ENCODE assay signal across 25 mouse cellular contexts in genomic region chr15:97465366-97465765, GRCm38 (mm10).
DNase-seq lines count a peak whose midpoint lies in the region; ATAC-seq and TF ChIP-seq lines count a peak whose summit lies in the region.
"Had no signal": no experiment of that assay in that cellular context is flagged by ENCODE, and none has a peak within 500 bp of the region (broad histone marks: within the 10 kb centered on the region; RNA-seq: fewer than 3 reads in every experiment).

No protein-coding gene starts in this region.

- no peak overlapping the region for H3K9ac ChIP-seq in stomach, embryonic 15.5 days
- no peak overlapping the region for H3K9ac ChIP-seq in stomach, postnatal 0 days (ENCODE audit: low read length)
- H3K9ac ChIP-seq: embryonic facial prominence, embryonic 13.5 days; forebrain, embryonic 15.5 days; heart, embryonic 15.5 days; hindbrain, embryonic 14.5 days; liver, embryonic 15.5 days; lung, embryonic 15.5 days; midbrain, embryonic 13.5 days had no signal

- no peak for TF ChIP-seq POLR2A in bone marrow, adult 2 months (IDR thresholded peaks at IDR 0.05; ENCODE audit: borderline replicate concordance, control insufficient read depth, low read depth, low read length)

- WGBS in stomach, embryonic 15.5 days, result 79% methylated on average over 8 of the region's 8 CpGs
- 84% methylated on average over 8 of the region's 8 CpGs for WGBS in stomach, postnatal 0 days
- WGBS in bone marrow, adult 2 months, result 40% methylated on average over 8 of the region's 8 CpGs

- no peaks in the 10 kb centered on the region for H3K27me3 ChIP-seq in stomach, embryonic 15.5 days (replicated peaks)
- H3K27me3 ChIP-seq in stomach, postnatal 0 days (ENCODE audit: control insufficient read depth, insufficient read depth, low read length), result no peaks in the 10 kb centered on the region
- H3K27me3 ChIP-seq: embryonic facial prominence, embryonic 13.5 days; forebrain, embryonic 15.5 days; heart, embryonic 15.5 days; liver, embryonic 15.5 days; lung, embryonic 15.5 days; megakaryocyte, embryonic 14.5 days; midbrain, embryonic 13.5 days had no signal

- no peak for TF ChIP-seq CTCF in stomach, postnatal 0 days (IDR thresholded peaks at IDR 0.05; ENCODE audit: low read depth)
- no peak for TF ChIP-seq CTCF in bone marrow, adult 2 months (IDR thresholded peaks at IDR 0.05; ENCODE audit: control insufficient read depth, insufficient read depth, low read length)

- no peak for TF ChIP-seq EP300 in stomach, postnatal 0 days (optimal IDR thresholded peaks at IDR 0.05)

- no peak overlapping the region for H3K4me3 ChIP-seq in stomach, embryonic 15.5 days (replicated peaks)
- no peak overlapping the region for H3K4me3 ChIP-seq in stomach, postnatal 0 days (ENCODE audit: low read depth, low read length)
- no peak overlapping the region for H3K4me3 ChIP-seq in bone marrow, adult 2 months (replicated peaks; ENCODE audit: control insufficient read depth, low read depth, low read length)
- H3K4me3 ChIP-seq: embryonic facial prominence, embryonic 13.5 days; forebrain, embryonic 10.5 days; forebrain, embryonic 15.5 days; gastrocnemius, adult 2 months; heart, embryonic 10.5 days; heart, embryonic 15.5 days; liver, embryonic 15.5 days; lung, embryonic 15.5 days; megakaryocyte, embryonic 14.5 days; midbrain, embryonic 13.5 days had no signal

- no peaks in the 10 kb centered on the region for H3K9me3 ChIP-seq in stomach, embryonic 15.5 days
- no peaks in the 10 kb centered on the region for H3K9me3 ChIP-seq in stomach, postnatal 0 days (ENCODE audit: control insufficient read depth, low read length)
- H3K9me3 ChIP-seq: embryonic facial prominence, embryonic 13.5 days; forebrain, embryonic 10.5 days; forebrain, embryonic 15.5 days; heart, embryonic 10.5 days; heart, embryonic 15.5 days; liver, embryonic 15.5 days; lung, embryonic 15.5 days; megakaryocyte, embryonic 14.5 days; midbrain, embryonic 13.5 days had no signal

- H3K27ac ChIP-seq in stomach, embryonic 15.5 days, result no peak overlapping the region
- no peak overlapping the region for H3K27ac ChIP-seq in stomach, postnatal 0 days (replicated peaks)
- H3K27ac ChIP-seq in bone marrow, adult 2 months (ENCODE audit: control insufficient read depth, insufficient read depth, low read depth, low read length, poor library complexity), result peak overlapping the region; percentile 37
- H3K27ac ChIP-seq: embryonic facial prominence, embryonic 13.5 days; forebrain, embryonic 10.5 days; forebrain, embryonic 15.5 days; gastrocnemius, adult 2 months; heart, embryonic 10.5 days; heart, embryonic 15.5 days; hindbrain, embryonic 14.5 days; liver, embryonic 15.5 days; lung, embryonic 15.5 days; midbrain, embryonic 13.5 days had no signal

- DNase-seq in heart, postnatal 4 days, result peak; percentile 3
- no peak for DNase-seq in heart, adult 9 months (ENCODE audit: low spot score in 2 of 2)
- no peak for DNase-seq in stomach, postnatal 0 days (ENCODE audit: low spot score)
- peak; percentile 44 for DNase-seq in thymus, postnatal 25 days
- DNase-seq in frontal cortex, postnatal 10 days (ENCODE audit: low spot score in 2 of 2), result no peak
- DNase-seq: cerebellum, adult 11-12 months; cerebellum, adult 9-11 months; kidney, adult 11 months; kidney, postnatal 14 days; right cerebral cortex, postnatal 14 days had no signal

- H3K36me3 ChIP-seq in stomach, embryonic 15.5 days, result no peaks in the 10 kb centered on the region
- H3K36me3 ChIP-seq in stomach, postnatal 0 days (ENCODE audit: control insufficient read depth, insufficient read depth, low read length), result no peaks in the 10 kb centered on the region
- H3K36me3 ChIP-seq: embryonic facial prominence, embryonic 13.5 days; forebrain, embryonic 10.5 days; forebrain, embryonic 15.5 days; G1E; heart, embryonic 10.5 days; heart, embryonic 15.5 days; liver, embryonic 15.5 days; lung, embryonic 15.5 days; midbrain, embryonic 13.5 days had no signal

- H3K4me1 ChIP-seq in stomach, embryonic 15.5 days, result no peaks in the 10 kb centered on the region
- H3K4me1 ChIP-seq in stomach, postnatal 0 days (replicated peaks; ENCODE audit: control insufficient read depth, insufficient read depth), result no peaks in the 10 kb centered on the region
- H3K4me1 ChIP-seq in bone marrow, adult 2 months (ENCODE audit: control insufficient read depth, insufficient read depth, low read length), result peaks cover 9% of the 10 kb centered on the region; the same call in 1 of the 2 replicates
- H3K4me1 ChIP-seq: embryonic facial prominence, embryonic 13.5 days; forebrain, embryonic 10.5 days; forebrain, embryonic 15.5 days; heart, embryonic 10.5 days; midbrain, embryonic 13.5 days had no signal

- 0 out of 2 replicates have a peak, but pooled peaks have one; percentile 22 for ATAC-seq in stomach, embryonic 15.5 days (ENCODE audit: insufficient read depth, low FRiP score, low read depth)
- no peak for ATAC-seq in stomach, postnatal 0 days (ENCODE audit: low FRiP score, low TSS enrichment)
- ATAC-seq: forebrain, embryonic 15.5 days; inflammation-experienced regulatory T-cells, adult 6 months; midbrain, embryonic 13.5 days had no signal

- no peak overlapping the region for H3K4me2 ChIP-seq in stomach, embryonic 15.5 days
- no peak overlapping the region for H3K4me2 ChIP-seq in stomach, postnatal 0 days (replicated peaks; ENCODE audit: low read depth)
- H3K4me2 ChIP-seq: embryonic facial prominence, embryonic 13.5 days; forebrain, embryonic 15.5 days; heart, embryonic 15.5 days; hindbrain, embryonic 14.5 days; liver, embryonic 15.5 days; lung, embryonic 15.5 days; midbrain, embryonic 13.5 days had no signal

Comparison
In these comparisons a context has a peak if more than half of its experiments do, and no peak if none do; other contexts are left out.
1. DNase-seq: peak in heart, postnatal 4 days (single experiment) and thymus, postnatal 25 days (single experiment); none in heart, adult 9 months (0 of 2), stomach, postnatal 0 days (single experiment) and frontal cortex, postnatal 10 days (0 of 2).